Mouse (Mus musculus) lung, postnatal 36 days (tissue): ENCODE results near the gene Atp10b.
A peak's percentile ranks its signal among the peaks of the same experiment; 100 is the strongest.
"Not testable (repeated sequence)": the region's sequence is repeated elsewhere in the genome, so short reads cannot be mapped to it uniquely, and the experiment has no call there.

Experiments used
- DNase-seq: peaks from one replicate; pipeline ENCODE4 v3.0.0; 2022; ENCODE audit warnings: mixed read lengths

Gene Atp10b

DNA sequence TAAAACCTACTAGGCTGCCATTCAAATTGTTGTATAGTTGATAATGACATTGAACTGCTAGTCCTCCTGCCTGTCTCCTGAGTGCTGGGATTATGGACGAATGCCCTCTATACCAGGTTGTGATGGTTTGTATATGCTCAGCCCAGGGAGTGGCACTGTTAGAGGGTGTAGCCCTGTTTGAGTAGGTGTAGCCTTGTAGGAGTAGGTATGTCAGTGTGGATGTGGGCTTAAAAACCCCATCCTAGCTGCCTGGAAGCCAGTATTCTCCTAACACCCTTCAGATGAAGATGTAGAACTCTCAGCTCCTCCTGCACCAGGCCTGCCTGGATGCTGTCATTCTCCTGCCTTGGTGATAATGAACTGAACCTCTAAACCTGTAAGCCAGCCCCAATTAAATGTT lies at the start of gene Atp10b:
Gene Atp10b (plus strand): TSS at position 301 of the 400 bp plus-strand sequence.
- DNase-seq = no peak

DNA sequence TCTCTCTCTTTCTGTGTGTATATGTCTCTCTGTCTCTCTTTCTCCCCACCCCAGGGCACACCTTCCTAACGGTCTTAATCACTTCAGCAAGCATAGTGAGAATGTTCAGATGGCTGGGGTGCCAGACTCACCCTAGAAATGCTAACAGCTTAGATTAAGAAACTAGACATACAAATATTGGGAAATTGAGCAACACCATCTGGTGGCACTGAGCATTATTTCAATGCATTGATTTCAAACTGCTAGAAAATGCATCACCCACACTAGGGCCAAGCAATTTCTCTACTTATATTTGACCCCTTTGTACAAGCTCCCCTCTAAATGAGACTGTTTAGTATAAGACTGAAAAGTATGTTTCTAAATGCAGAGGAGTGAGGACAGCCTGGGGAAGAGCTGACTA lies 48.3 kb upstream of the Atp10b start:
- DNase-seq = no peak

DNA sequence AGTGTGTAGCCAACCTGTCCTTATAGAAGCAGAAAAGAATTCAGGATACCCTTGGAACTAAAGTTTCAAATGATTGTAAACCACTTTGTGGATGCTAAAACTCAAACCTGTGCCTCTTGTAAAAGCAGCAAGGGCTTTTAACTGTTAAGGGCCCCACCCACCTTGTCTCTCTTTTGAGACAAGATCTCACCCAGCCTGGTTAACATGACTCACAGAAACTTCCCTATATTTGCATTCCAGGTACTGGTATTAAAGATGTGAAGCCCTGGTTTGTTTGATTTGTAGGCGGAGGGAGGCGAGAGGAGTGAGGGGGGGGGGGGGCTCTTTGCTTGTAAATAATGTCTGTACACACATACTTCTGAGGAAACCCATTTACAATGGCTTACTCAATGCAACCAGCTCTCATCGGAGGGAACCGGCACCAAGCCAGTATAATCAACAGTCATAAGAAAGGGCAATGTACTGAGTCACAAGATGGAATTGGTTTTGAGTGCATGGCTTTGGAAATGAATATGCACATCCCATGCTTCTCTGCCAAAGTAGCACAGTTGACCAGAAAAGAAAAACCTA lies 23.7 kb upstream of the Atp10b start:
- peak; percentile 5 for DNase-seq

DNA sequence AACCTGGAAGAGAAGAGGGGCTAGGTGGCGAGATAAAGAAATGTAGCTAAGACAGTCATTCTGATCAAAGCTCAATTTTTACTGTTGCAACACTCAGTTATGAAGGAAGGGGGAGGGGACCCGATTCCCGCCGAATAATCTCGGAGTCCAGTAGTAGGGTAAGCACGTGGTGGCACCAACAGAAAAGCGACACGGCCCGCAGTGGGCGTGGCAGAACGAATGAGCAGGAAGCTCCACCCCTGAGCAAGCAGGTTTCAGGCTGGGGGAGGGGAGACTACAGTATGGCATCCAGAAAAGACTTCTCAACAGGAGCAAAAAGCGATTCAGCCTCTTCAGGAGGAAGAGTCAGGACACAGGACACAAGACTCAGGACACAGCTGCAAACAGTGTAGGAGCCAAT lies 23.1 kb upstream of the Atp10b start:
- DNase-seq = not testable (repeated sequence)

DNA sequence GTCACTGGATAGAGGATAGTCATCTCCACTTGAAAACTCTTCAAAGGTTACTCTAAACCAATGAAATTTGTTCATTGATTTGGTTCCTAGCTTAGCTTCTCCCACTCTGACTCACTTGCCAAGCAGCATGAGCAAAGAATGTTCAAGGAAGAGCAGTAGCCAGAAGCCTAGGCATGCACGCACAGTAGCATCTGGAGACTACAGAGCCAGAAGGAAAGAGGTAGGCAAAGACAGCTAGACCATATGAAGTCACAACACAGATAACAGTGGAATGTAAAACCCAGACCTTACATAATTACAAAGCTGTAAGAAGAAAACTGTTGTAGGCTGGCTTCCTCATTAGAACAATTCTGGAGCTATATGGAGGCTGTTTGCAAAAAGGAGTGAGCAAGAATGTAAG lies 8.4 kb upstream of the Atp10b start:
- no peak for DNase-seq

DNA sequence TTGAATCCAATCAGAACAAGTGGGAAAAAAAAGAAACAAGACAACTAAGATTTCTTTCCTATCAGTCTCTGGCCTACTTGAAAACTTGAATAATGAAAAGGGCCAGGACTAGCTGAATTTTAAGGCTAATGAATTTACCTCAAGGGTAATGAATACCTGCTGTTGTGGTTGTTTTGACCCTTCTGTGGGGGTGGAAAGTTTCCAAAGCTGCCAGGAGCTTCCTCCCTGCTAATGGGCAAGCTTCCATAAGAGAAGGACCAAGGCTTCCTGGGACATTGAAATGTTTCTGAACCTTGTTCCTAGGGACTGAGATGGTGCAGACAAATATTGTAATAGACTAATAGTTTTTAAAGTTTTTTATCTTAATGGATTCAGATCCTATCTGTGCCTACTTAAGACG lies 6.9 kb upstream of the Atp10b start:
- DNase-seq = no peak

DNA sequence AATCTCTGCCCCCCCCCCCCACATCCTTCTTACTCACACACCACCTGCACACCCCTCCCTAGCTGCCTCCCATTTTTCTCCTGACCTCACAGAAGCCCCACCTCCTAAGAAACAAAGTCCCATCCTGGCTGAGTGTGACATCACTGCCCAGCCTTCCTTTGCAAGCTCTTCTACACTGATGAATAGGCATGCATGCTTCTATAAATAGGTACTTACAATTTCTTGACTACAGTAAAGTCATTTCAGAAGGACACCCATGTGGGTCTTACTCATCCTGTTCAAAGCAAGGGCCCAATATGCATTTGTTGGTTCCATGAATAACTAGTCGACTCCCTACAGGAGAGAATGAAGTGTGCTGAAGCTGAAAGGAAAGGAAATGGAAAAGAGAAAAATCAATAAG lies 5.5 kb upstream of the Atp10b start:
- no peak for DNase-seq

DNA sequence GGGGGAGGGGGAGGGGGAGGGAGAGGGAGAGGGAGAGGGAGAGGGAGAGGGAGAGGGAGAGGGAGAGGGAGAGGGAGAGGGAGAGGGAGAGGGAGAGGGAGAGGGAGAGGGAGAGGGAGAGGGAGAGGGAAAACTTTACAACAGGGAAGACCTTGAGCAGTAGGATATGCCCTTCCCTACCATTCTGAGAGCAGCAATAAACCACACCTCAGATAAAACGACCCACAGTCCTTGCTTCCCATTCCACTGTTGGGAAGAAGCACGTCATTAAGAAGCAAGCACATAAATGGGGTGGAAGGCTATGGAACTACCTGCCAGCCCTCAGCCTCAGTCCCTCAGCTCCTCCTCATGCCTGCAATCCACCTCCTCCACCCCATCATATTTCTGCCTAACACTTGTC lies 4.8 kb upstream of the Atp10b start:
- DNase-seq = not testable (repeated sequence)

DNA sequence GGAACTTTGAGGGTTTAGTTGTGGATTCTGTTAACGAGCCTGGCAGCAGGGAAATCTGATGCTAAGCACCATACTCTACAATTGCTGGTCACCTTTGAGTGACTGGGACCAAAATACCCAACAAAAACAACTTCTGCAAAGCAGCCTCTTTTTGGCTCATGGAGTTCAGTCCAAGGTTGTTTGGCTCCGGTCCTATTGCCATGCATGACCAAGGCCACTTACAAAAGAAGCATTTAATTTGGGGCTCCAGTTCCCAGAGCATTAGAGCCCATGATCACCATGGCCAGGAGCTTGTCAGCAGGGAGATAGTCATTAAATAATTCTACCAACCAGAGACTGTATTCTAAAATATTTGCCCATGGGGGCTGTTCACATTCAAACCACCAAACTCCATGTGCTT lies 2.3 kb upstream of the Atp10b start:
- no peak for DNase-seq

DNA sequence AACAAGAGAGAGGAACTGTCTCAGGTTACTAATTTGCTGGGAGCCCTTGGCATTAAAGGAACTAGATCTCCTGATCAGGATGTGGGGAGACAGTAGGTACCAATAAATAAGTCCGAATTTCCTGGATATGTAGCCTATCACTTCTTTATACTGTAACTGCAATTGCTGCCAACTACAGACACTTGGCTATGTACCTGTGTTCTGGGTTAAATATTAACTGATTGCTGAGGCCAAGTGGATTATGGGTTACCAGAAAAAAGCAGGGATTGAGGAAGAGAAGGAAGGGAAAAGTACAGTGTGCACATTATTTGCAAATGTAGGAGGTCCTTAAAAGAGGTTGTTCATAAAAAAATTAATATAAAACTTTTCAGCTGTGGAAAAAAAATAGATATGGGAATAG lies 1.3 kb upstream of the Atp10b start:
- no peak for DNase-seq

DNA sequence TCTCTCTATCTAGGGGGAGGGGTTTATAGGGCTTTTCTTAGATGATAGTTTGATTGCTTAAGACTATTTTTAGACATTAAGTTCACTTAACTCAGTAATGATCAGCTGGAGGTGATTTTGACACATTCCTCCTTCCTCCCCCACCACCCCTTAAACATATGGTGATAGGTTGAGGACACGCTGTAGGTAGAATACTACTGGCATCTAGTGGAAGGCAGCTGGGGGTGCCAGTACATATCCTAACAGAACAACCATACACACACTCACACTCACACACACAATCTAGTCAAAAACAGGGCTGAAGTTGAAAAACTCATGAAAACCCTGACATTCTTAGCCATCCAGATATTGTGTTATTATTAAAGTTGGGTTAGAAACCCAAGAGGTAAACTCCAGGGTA lies 5.3 kb downstream of the Atp10b start:
- no peak for DNase-seq

DNA sequence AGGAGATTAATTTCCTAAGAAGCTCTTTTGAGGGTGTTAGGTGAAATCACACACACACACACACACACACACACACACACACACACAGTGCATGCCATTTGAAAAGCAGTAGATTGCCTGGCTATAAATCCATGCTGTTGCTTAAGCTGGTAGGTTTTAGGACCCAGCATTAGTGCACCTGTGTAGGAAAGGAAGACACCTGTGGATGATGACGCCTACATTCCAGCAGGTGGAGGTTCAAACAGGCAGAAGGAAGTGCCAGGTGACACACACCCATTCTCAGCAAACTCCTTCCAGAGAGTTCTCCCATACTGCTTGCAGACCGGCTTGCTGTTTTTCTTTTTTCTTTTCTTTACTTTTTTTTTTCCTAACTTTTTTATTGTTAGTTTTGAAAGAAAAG lies 5.7 kb downstream of the Atp10b start:
- no peak for DNase-seq

DNA sequence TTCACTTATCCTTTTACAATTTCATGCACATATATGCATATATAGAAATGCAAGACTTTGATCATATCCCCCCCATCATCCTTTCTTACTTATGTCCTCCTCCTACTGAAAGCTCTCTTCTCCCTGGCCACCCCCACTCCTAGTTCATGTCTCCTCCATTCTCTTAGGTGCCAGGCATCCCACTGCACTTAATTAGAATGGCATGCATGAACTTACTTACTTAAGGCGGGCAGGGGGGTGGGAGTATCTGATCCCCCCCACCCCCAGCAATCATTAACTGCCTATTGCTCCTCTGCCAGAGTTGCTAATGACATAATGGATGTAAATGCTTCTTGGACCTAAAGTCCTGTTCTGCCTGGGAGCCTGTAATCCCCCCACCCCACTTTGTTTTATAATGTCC lies 9.1 kb downstream of the Atp10b start:
- no peak for DNase-seq

DNA sequence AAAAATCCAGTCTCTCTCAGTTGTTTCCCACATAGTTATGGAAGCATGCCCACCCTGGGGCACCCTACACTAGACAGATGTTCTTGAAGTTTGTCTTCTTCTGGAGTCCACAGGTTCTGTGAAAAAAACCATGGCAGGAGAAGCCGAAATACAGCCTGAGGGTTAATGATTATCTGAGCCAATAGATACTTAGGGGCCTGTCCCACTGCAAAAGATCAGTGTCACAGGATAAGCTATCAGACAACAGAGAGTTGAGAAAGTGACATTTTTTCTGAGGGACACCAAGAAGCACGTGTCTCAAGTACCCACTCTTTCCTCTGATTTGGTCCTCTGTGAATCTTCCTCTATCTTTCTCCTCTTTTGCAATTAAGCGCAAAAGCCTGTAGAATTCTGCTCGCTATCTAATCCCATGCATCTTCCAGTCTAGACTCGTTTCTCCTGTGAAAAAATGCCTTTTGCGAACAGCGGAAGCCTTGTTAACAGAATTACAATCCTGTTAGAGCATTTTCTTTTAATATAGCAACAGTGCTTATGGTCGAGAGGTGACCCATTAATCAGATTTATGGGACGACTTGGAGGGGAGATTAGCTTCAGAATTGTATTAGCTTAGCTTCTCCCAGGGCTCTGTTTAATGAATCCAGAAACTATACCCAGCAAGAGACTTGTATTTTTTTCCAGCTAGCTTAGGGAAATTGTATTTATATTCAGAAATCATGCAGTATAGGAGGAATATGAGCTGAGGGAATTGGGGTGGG lies 10.7 kb downstream of the Atp10b start:
- no peak for DNase-seq

DNA sequence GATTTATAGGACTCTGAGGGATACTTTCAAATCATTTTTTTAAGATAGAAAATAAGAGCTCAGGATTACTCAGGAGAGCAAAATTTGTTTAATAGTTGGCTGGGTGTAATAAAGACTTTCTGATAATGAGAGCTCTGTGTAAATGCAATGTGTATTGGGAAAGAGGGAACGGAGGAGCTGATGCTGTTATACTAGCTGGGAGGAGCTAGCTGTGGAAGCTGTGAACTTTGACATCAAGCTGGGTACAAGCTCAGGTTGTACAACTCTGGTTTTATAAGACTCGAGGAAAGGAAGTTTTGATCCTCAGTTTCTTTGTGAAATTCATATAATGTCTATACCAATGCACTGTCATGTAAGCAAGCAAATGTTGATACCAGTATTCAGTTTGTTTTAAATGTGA lies 20.9 kb downstream of the Atp10b start:
- DNase-seq = no peak

DNA sequence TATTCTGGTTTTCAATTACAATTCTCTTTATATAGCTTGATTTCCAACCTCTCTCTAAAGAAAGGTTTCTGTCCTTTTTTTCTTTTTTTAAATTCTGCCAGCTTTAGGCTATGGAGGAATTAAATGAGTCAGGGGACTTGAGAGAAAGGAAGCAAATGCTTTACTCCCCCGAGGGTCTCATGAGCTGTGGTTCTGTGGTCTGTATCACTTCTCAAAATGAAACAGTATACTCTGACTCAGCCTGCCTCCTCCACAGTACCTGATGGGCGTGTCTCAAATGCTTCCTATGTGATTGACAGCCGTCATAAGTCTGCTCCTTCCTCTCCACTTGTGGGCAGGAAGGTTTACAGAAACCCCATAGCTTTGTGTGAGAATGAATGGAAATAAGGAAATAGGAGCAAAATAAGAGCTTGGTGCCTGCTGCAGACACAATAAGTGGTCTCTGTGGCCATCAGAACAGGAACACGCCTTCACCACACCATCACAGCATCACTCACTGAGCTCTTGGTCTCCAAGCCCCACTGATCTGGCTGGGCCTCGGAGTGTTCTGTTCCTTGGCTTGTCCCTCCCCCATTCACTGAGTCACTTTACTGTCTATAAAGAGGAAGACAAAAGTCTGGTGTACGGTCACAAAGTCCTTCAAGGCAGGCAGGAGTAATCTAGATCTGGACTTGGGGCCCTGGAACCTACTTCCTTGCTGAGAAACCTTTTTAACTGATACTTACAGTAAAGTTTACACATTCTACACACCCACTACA lies 24.9 kb downstream of the Atp10b start:
- peak; percentile 4 for DNase-seq

DNA sequence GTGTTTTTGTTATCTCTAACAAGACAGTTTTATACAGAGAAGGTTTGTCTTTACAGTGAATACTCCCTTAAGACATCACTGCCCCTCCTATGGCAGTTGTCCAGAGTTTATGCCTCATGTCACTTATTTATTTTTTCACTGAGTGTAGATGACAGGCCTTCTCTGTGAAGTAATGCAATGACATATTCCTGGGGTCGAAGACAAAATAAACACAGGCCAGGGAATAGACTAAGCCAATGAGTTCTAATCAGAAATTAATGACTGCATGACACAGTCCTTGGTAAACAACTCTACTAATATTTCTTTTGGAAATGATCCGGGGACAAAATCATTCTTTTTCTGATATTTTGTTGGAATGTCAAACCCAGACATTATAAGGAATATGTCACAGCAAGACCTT lies 32.7 kb downstream of the Atp10b start:
- DNase-seq = peak; percentile 30

DNA sequence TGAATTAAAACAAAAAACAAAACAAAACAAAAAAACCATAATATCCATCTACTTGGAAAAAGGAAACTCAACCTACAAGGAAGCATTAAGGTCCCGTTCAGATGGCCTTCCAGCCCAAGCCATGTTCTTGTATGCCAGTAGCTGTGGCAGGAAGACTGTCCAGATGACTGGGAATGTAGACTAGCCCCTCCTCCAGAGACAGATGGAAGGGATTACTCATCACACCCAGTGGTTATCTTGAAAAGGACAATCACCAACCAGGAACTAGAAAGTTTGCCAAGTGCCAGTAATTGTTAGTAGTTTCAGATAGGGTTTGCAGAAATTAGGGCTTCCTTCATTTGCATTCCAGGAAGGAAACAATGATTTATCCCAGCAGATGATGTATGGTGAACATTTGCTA lies 33.1 kb downstream of the Atp10b start:
- peak; percentile 45 for DNase-seq

DNA sequence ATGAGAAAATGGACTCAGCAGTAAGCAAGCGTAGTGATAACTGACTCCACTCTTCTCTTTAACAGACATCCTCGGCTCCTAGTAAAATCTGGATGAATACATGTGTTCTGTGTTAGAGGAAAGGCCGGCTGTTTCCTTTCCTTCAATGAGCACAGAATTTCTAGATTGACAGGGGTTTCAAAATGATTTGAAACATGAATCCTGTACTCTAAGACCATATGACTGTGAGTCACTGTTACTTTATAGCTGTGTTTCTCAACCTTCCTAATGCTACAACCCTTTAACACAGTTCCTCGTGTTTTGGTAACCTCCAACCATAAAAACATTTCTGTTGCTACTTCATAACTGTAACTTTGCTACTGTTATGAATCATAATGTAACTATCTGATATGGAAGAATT lies 33.8 kb downstream of the Atp10b start:
- DNase-seq = peak; percentile 8

DNA sequence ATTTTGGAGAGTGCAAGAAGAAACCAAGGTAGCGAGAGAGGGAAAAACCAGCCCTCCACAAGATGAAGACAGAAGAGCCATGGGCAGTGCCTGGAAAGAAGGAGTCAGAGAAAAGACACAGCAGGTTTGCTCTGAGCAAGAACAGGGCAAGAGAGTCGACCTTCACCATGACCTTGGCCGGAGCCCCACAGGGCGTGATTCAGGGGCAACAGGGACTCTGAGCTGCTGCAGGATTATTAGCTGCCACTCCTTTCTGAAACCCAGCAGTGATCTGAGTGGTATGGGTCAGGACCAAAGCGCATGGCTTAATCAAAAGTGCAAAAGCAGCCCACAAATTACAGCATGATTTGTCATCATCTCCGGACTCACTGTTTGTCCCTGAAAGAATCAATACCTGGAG lies 36.6 kb downstream of the Atp10b start:
- no peak for DNase-seq

DNA sequence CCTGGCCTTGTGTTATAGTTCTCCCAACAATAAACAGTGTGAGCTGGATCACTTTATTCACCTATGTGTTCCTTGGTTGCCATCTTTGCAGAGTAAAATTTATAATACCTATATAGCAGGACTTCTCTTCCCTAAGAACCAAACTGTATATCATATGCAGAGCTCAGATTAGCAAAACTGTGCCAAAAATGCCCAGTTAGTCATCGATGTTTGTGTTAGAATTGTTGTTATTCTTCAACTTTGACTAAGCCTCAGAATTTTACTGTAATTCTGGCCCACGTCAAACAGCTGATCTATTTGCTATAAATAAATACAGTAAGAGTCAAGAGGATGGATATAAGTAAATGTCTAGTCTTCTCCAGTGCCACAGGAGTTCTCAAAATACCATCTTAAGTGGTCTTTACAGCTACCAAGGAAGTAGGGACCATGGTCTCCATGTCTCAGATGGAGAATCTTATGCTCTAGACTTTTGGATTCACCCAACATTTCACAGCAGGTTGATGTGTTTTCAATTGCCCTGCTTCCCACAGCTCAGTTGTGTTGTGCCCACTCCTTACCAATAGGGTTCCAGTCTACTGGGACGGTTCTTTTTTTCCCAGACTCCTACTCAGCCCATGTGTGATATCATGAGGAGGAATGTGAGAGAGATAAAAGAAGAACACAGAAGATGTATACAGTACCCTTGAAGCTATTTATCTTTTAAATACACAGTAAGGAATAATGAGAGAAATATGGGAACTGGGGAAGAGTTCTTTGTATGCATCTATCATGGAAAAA lies 40.3 kb downstream of the Atp10b start:
- no peak for DNase-seq

DNA sequence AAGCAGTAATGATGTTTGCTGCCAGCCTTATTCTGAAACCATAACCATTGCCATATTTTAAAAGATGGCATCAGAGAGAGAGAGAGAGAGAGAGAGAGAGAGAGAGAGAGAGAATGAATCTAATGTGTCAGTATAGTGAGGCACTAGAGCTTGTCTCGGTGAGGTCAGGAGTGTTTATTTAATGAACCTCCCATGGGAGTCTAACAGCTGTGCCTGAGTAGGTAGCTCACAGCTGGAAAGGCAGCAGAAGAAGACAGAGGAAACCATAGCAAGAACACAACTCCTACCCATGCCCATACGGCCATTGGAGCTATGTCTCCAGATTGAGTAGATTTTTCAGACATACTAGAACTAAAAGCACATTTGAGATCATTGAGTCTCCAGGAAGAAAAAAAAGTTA lies 49.1 kb downstream of the Atp10b start:
- DNase-seq = no peak

DNA sequence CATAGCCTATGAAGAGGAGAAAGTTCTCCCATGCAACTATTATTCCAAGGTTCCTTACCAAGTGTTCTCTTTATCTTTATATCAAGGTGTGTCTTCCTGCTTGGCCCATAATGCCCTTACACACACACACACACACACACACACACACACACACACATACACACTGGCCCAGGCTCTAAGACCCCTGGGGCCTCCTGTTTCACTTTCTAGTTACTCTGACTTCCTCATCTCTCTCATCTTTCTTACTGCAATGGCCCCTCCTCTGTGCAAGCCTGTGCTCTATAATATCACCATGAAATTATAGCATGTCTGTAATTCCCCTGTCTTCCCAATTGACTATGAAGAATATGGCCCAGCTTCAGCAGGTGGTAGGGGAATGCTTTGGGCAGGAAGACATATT lies 49.7 kb downstream of the Atp10b start:
- no peak for DNase-seq

DNA sequence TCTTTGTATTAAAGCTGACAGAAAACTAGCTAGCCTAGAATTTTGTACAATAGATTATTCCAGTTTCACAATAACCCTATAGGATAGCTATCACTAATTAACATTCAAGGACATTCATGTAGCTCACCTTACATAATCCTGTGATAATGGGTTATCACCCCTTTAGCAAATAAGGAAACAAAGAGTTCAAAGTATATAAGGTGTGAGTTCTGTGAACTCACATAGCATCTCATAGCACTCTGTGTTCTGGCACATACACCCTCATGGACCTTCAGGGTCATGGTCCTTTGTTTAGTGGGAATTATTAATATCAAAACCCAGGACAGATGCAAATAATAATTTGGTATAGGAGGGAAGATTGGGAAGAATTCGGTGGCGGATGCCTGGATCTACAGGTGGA lies 50.4 kb downstream of the Atp10b start:
- DNase-seq = no peak
